Mouse (Mus musculus) frontal cortex, adult (tissue): ENCODE measurements around the gene Mmp24.

Experiments used
- ATAC-seq: cut with Nextera tagmentation; 2 replicates; pipeline ENCODE4 v1.9.2; 2017; ENCODE audit warnings: mild to moderate bottlenecking, moderate library complexity, mixed read lengths; ENCODE audit not compliant: low TSS enrichment

The Mmp24 gene

GRCm38 (mm10) chr2:155775685-155776263 lies 632 bp downstream of the Mmp24 start:
- ATAC-seq = peak; percentile 72

GRCm38 (mm10) chr2:155776824-155777687 lies 1.9 kb downstream of the Mmp24 start:
- ATAC-seq = no peak

- no peak for ATAC-seq
These were observed 2.5 kb downstream of the Mmp24 start for GRCm38 (mm10) chr2:155777688-155777985.

- ATAC-seq = no peak
These were observed 2.9 kb downstream of the Mmp24 start for GRCm38 (mm10) chr2:155778004-155778403.

GRCm38 (mm10) chr2:155779066-155779465 lies 3.9 kb downstream of the Mmp24 start:
- ATAC-seq = no peak

- no peak for ATAC-seq
These were observed 4.4 kb downstream of the Mmp24 start for GRCm38 (mm10) chr2:155779506-155779905.

GRCm38 (mm10) chr2:155784534-155784933 lies 9.4 kb downstream of the Mmp24 start:
- ATAC-seq = peak; percentile 81

GRCm38 (mm10) chr2:155786905-155787304 lies 11.8 kb downstream of the Mmp24 start:
- ATAC-seq = no peak

- no peak for ATAC-seq
These were observed 13.1 kb downstream of the Mmp24 start for GRCm38 (mm10) chr2:155787949-155788931.

- ATAC-seq = no peak
These were observed 17.8 kb downstream of the Mmp24 start for GRCm38 (mm10) chr2:155792899-155793298.

- ATAC-seq = no peak
These were observed 19.7 kb downstream of the Mmp24 start for GRCm38 (mm10) chr2:155794674-155795445.

- ATAC-seq = no peak
These were observed 23.5 kb downstream of the Mmp24 start for GRCm38 (mm10) chr2:155798613-155799012.

- ATAC-seq = no peak
These were observed 27.6 kb downstream of the Mmp24 start for GRCm38 (mm10) chr2:155802761-155803160.

GRCm38 (mm10) chr2:155804053-155804452 lies 28.9 kb downstream of the Mmp24 start:
- no peak for ATAC-seq

GRCm38 (mm10) chr2:155805231-155805924 lies 30.2 kb downstream of the Mmp24 start:
- no peak for ATAC-seq

- no peak for ATAC-seq
These were observed 30.7 kb downstream of the Mmp24 start for GRCm38 (mm10) chr2:155805925-155806255.

- ATAC-seq = no peak
These were observed 31.4 kb downstream of the Mmp24 start for GRCm38 (mm10) chr2:155806548-155806947.

- no peak for ATAC-seq
These were observed 32.3 kb downstream of the Mmp24 start for GRCm38 (mm10) chr2:155807408-155807807.

- ATAC-seq = no peak
These were observed 34.5 kb downstream of the Mmp24 start for GRCm38 (mm10) chr2:155809620-155810019.

GRCm38 (mm10) chr2:155811821-155812396 lies 36.8 kb downstream of the Mmp24 start:
- ATAC-seq = peak; percentile 85

GRCm38 (mm10) chr2:155812637-155813036 lies 37.5 kb downstream of the Mmp24 start:
- no peak for ATAC-seq
